Mouse (Mus musculus): ENCODE data around the gene Mafg. TPM values are rescaled to one million over a fixed set of nuclear protein-coding genes. Genes with fewer than 3 reads are reported as not detected.

The Mafg gene
- polyA plus RNA-seq, 1 experiment from 2014 or later = 36.0 TPM

GRCm38 (mm10) chr11:120578694-120579243, 54.6 kb downstream of the Mafg start:
- Histone ChIP-seq H3K4me1 (replicated peaks) (peaks cover 47% of the 10 kb centered on the region), H3K27ac (replicated peaks) (0 out of 2 replicates have a peak overlapping the region, but pooled peaks have one; percentile 97), H3K4me2 (no peak overlapping the region), H3K9ac (peak overlapping the region; percentile 97), H3K36me3 (peaks cover 32% of the 10 kb centered on the region), H3K9me3 (no peaks in the 10 kb centered on the region), H3K27me3 (no peaks in the 10 kb centered on the region), H3K4me3 (no peak overlapping the region)
- no peak for ATAC-seq (ENCODE audit: low read depth)
- 87% methylated on average over 11 of the region's 11 CpGs for WGBS

- peaks cover 32% of the 10 kb centered on the region for H3K36me3 ChIP-seq
- WGBS = 86% methylated on average over 10 of the region's 10 CpGs
- 0 out of 2 replicates have a peak overlapping the region, but pooled peaks have one; percentile 10 for H3K27ac ChIP-seq (replicated peaks)
- H3K27me3 ChIP-seq = no peaks in the 10 kb centered on the region
- 0 out of 2 replicates have a peak overlapping the region, but pooled peaks have one; percentile 97 for H3K9ac ChIP-seq
- H3K4me3 ChIP-seq = no peak overlapping the region
- ATAC-seq (ENCODE audit: low read depth) = no peak
- H3K4me1 ChIP-seq (replicated peaks) = peaks cover 49% of the 10 kb centered on the region
- no peaks in the 10 kb centered on the region for H3K9me3 ChIP-seq
- no peak overlapping the region for H3K4me2 ChIP-seq
Observed at GRCm38 (mm10) chr11:120578024-120578693, 55.2 kb downstream of the Mafg start.

- no peaks in the 10 kb centered on the region for H3K9me3 ChIP-seq
- peaks cover 47% of the 10 kb centered on the region for H3K4me1 ChIP-seq (replicated peaks)
- ATAC-seq (ENCODE audit: low read depth) = no peak
- no peaks in the 10 kb centered on the region for H3K27me3 ChIP-seq
- no peak overlapping the region for H3K4me2 ChIP-seq
- H3K9ac ChIP-seq = no peak overlapping the region
- H3K27ac ChIP-seq (replicated peaks) = no peak overlapping the region
- peaks cover 32% of the 10 kb centered on the region for H3K36me3 ChIP-seq
- H3K4me3 ChIP-seq = no peak overlapping the region
- 84% methylated on average over 7 of the region's 7 CpGs for WGBS
Observed at GRCm38 (mm10) chr11:120577211-120578023, 56.0 kb downstream of the Mafg start.

- Histone ChIP-seq H3K4me2 (no peak overlapping the region), H3K4me3 (no peak overlapping the region), H3K27me3 (no peaks in the 10 kb centered on the region), H3K9me3 (no peaks in the 10 kb centered on the region), H3K4me1 (replicated peaks) (peaks cover 48% of the 10 kb centered on the region), H3K36me3 (peaks cover 32% of the 10 kb centered on the region), H3K27ac (replicated peaks) (no peak overlapping the region), H3K9ac (no peak overlapping the region)
- WGBS = 91% methylated on average over 3 of the region's 3 CpGs
- ATAC-seq (ENCODE audit: low read depth) = no peak
Observed at GRCm38 (mm10) chr11:120576365-120576981, 56.9 kb downstream of the Mafg start.

GRCm38 (mm10) chr11:120575940-120576339, 57.5 kb downstream of the Mafg start:
- Histone ChIP-seq H3K4me2 (no peak overlapping the region), H3K9me3 (no peaks in the 10 kb centered on the region), H3K36me3 (peaks cover 37% of the 10 kb centered on the region), H3K27ac (replicated peaks) (no peak overlapping the region), H3K4me1 (replicated peaks) (peaks cover 53% of the 10 kb centered on the region), H3K4me3 (no peak overlapping the region), H3K27me3 (no peaks in the 10 kb centered on the region), H3K9ac (no peak overlapping the region)
- no peak for ATAC-seq (ENCODE audit: low read depth)

Small RNA genes within 50 kb of the gene (microRNA-seq; reads per million reads assigned to microRNA genes)
- gene Mir6936 = 0.89 reads per million

Other genes starting within 250 kb of the Mafg start
- 33.5 and 33.8 TPM in 2 replicates for gene Nploc4, start 195.9 kb downstream of the Mafg start, polyA plus RNA-seq (2015; fragmentation: Nextera tagmentation; extraction: Ambion mirVana)
- not detected in 2 replicates for gene Tspan10, start 191.0 kb downstream of the Mafg start, polyA plus RNA-seq (2015; fragmentation: Nextera tagmentation; extraction: Ambion mirVana)
- gene Pde6g, start 180.1 kb downstream of the Mafg start, polyA plus RNA-seq (2015; fragmentation: Nextera tagmentation; extraction: Ambion mirVana) = 0.29 and 0.34 TPM in 2 replicates
- 8.5 and 10.4 TPM in 2 replicates for gene Oxld1, start 175.5 kb downstream of the Mafg start, polyA plus RNA-seq (2015; fragmentation: Nextera tagmentation; extraction: Ambion mirVana)
- gene Ccdc137, start 175.5 kb downstream of the Mafg start, polyA plus RNA-seq (2015; fragmentation: Nextera tagmentation; extraction: Ambion mirVana) = 26.3 and 26.9 TPM in 2 replicates
- 64.8 and 70.8 TPM in 2 replicates for gene Arl16, start 166.0 kb downstream of the Mafg start, polyA plus RNA-seq (2015; fragmentation: Nextera tagmentation; extraction: Ambion mirVana)
- gene Mrpl12, start 149.0 kb downstream of the Mafg start, polyA plus RNA-seq (2015; fragmentation: Nextera tagmentation; extraction: Ambion mirVana) = 123 and 124 TPM in 2 replicates
- gene Slc25a10, start 141.8 kb downstream of the Mafg start, polyA plus RNA-seq (2015; fragmentation: Nextera tagmentation; extraction: Ambion mirVana) = 29.3 and 31.1 TPM in 2 replicates
- 0.20 and 0.28 TPM in 2 replicates for gene Gcgr, start 102.9 kb downstream of the Mafg start, polyA plus RNA-seq (2015; fragmentation: Nextera tagmentation; extraction: Ambion mirVana)
- gene Mcrip1, start 83.9 kb downstream of the Mafg start, polyA plus RNA-seq (2015; fragmentation: Nextera tagmentation; extraction: Ambion mirVana) = 201 and 236 TPM in 2 replicates
- not detected in 2 replicates for gene Ppp1r27, start 82.5 kb downstream of the Mafg start, polyA plus RNA-seq (2015; fragmentation: Nextera tagmentation; extraction: Ambion mirVana)
- 329 and 382 TPM in 2 replicates for gene P4hb, start 60.3 kb downstream of the Mafg start, polyA plus RNA-seq (2015; fragmentation: Nextera tagmentation; extraction: Ambion mirVana)
- 529 and 543 TPM in 2 replicates for gene Arhgdia, start 52.0 kb downstream of the Mafg start, polyA plus RNA-seq (2015; fragmentation: Nextera tagmentation; extraction: Ambion mirVana)
- gene Alyref, start 35.2 kb downstream of the Mafg start, polyA plus RNA-seq (2015; fragmentation: Nextera tagmentation; extraction: Ambion mirVana) = 292 and 326 TPM in 2 replicates
- gene Anapc11, start 35.2 kb downstream of the Mafg start, polyA plus RNA-seq (2015; fragmentation: Nextera tagmentation; extraction: Ambion mirVana) = 175 and 192 TPM in 2 replicates
- 0.81 TPM in 1 of 2 replicates, not detected in the other for gene Npb, start 25.1 kb downstream of the Mafg start, polyA plus RNA-seq (2015; fragmentation: Nextera tagmentation; extraction: Ambion mirVana)
- 167 and 175 TPM in 2 replicates for gene Pcyt2, start 15.7 kb downstream of the Mafg start, polyA plus RNA-seq (2015; fragmentation: Nextera tagmentation; extraction: Ambion mirVana)
- gene Sirt7, start 8.4 kb downstream of the Mafg start, polyA plus RNA-seq (2015; fragmentation: Nextera tagmentation; extraction: Ambion mirVana) = 52.0 and 55.2 TPM in 2 replicates
- 24.7 and 24.8 TPM in 2 replicates for gene Pycr1, start 10.2 kb upstream of the Mafg start, polyA plus RNA-seq (2015; fragmentation: Nextera tagmentation; extraction: Ambion mirVana)
- gene Myadml2, start 14.6 kb upstream of the Mafg start, polyA plus RNA-seq (2015; fragmentation: Nextera tagmentation; extraction: Ambion mirVana) = 0.66 and 1.7 TPM in 2 replicates
- 2.5 and 2.7 TPM in 2 replicates for gene Notum, start 27.6 kb upstream of the Mafg start, polyA plus RNA-seq (2015; fragmentation: Nextera tagmentation; extraction: Ambion mirVana)
- gene Aspscr1, start 39.4 kb upstream of the Mafg start, polyA plus RNA-seq (2015; fragmentation: Nextera tagmentation; extraction: Ambion mirVana) = 131 and 141 TPM in 2 replicates
- 91.2 and 101 TPM in 2 replicates for gene Cenpx, start 80.1 kb upstream of the Mafg start, polyA plus RNA-seq (2015; fragmentation: Nextera tagmentation; extraction: Ambion mirVana)
- gene Lrrc45, start 80.3 kb upstream of the Mafg start, polyA plus RNA-seq (2015; fragmentation: Nextera tagmentation; extraction: Ambion mirVana) = 64.4 and 66.0 TPM in 2 replicates
- 235 and 267 TPM in 2 replicates for gene Rac3, start 87.9 kb upstream of the Mafg start, polyA plus RNA-seq (2015; fragmentation: Nextera tagmentation; extraction: Ambion mirVana)
- gene Dcxr, start 93.7 kb upstream of the Mafg start, polyA plus RNA-seq (2015; fragmentation: Nextera tagmentation; extraction: Ambion mirVana) = 10.6 and 13.0 TPM in 2 replicates
- 0.99 and 1.2 TPM in 2 replicates for gene Cbr2, start 98.5 kb upstream of the Mafg start, polyA plus RNA-seq (2015; fragmentation: Nextera tagmentation; extraction: Ambion mirVana)
- 2.4 and 2.5 TPM in 2 replicates for gene Hmga1b, start 129.2 kb upstream of the Mafg start, polyA plus RNA-seq (2015; fragmentation: Nextera tagmentation; extraction: Ambion mirVana)
- 89.7 and 105 TPM in 2 replicates for gene Rfng, start 150.6 kb upstream of the Mafg start, polyA plus RNA-seq (2015; fragmentation: Nextera tagmentation; extraction: Ambion mirVana)
- gene Gps1, start 150.7 kb upstream of the Mafg start, polyA plus RNA-seq (2015; fragmentation: Nextera tagmentation; extraction: Ambion mirVana) = 243 and 255 TPM in 2 replicates
- 39.8 and 49.0 TPM in 2 replicates for gene Dus1l, start 162.8 kb upstream of the Mafg start, polyA plus RNA-seq (2015; fragmentation: Nextera tagmentation; extraction: Ambion mirVana)
- 63.8 and 67.4 TPM in 2 replicates for gene Fasn, start 190.9 kb upstream of the Mafg start, polyA plus RNA-seq (2015; fragmentation: Nextera tagmentation; extraction: Ambion mirVana)